Mouse (Mus musculus) Muller cell, postnatal 12 days (primary cell): ENCODE measurements around the gene Gsta2.
"Not testable (repeated sequence)": the region's sequence is repeated elsewhere in the genome, so short reads cannot be mapped to it uniquely, and the experiment has no call there.

Experiments
- DNase-seq: peaks from one replicate; pipeline ENCODE4 v3.0.0-alpha.2; 2015; ENCODE audit errors: inconsistent ontology term

Gene Gsta2

DNA sequence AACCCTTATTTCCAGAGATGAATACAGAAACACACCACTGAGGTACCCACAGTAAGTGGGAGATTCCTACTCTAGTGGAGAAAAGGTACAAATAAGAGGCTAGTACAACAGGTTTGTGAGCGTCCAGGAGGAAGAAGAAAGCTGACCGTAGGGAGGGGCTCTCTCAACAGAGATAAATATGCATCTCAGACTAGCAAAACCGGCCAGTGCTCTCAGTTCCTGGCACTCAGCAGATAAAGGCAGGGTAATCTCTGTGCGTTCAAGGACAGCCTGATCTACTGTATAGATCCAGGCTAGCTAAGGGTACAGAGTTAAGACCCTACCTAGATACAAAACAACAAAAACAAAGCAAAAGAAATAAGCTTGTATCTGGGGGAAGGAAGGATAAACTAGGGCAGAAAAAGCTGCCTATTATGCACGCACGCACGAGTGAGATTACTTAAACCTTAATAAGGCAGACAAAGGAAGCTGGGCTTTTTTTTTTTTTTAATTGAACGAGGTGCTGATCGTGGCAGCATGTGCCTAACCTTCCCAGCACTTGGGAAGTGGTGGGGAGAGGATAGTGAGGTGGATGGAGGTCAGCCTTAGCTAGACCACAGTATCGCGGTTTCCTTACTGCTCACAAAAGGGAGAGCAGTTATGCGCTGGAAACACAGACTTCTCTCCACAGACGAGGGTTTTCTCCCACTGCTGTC lies 10.4 kb upstream of the Gsta2 start:
- no peak for DNase-seq

DNA sequence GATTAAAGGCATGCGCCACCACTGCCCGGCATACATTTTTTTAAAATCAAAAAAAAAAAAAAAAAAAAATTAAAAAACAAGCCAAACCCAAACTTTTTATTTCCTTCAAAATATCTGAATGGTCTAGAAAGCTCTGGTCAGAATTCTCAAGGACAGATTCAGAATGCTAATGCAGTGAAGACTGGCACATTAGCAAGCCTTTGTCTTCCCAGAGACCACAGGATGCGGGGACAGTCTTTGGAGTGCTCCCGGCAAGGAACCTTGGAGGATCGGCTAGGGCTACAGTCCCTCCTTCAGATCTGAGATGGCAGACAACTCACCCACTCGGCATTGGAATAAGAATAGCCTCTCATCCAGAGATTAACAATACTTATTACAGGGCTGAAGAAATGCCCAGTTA lies 9.1 kb upstream of the Gsta2 start:
- DNase-seq: no peak

DNA sequence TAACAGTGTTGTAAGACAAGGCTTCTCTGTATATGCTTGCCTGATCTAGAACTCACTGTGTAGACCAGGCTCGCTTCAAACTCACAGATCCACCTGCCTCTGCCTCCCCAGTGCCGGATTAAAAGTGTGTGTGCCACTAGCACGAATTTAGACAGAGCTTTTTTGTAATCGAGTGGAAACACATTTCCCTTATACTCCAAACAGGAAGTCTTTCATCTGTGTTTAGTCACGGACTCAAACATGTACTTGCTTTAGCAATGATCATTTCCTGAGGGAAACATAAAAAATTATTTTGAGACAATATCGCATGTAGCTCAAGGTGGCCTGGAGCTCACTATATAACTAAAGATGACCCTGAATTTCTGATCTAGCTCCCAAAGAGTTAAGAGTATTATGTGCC lies 7.8 kb upstream of the Gsta2 start:
- no peak for DNase-seq

DNA sequence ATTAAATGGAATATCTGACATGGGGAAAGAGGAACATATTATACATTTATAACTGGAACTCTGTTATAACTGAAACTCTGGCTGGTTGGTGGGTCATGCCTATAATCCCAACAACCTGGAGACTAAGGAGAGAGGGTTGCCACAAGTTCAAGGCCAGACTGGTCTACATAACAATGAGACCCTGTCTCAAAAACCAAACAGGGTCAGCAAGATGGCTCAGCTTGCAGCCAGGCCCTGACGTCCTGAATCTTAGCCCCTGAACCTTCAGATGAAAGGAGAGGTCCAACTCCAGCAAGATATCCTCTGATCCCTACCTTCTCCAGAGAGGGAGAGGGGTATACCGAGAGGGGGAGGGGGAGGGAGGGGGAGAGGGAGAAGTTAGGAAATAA lies 4.9 kb upstream of the Gsta2 start:
- no peak for DNase-seq

DNA sequence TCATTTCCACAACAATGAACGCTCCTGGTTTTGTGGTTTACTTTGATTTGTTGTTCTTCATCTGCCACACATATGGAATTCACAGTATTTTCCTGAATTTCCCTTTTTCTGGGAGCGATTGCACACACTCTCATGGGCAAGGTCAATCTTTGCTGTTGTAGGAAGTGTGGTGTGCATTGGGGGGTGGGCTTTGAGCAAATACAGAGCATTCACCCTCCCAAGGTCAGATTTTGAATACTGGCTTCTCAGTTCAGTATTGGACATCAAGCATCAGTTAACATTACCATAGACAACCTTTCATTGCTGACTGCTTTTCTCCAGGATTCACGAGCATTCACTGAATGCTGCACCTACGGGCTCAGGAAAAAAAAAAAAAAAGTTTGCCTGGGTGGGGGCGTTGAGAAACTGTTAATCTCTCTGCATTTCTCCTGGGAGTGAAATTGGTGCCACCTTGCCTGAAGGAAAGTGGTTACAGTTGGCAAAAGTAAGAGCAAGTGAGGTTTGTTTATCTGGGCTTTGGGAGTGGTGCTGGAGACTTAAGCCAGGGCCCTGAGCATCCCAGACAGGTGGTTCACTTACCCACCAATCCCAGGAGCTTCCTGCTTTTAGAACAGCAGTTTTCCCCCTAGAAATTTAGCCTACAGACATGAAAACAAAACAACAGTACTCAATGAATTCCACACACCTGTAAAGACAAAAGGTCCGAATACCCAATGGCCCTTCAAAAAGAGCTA lies 4.3 kb upstream of the Gsta2 start:
- DNase-seq: no peak

DNA sequence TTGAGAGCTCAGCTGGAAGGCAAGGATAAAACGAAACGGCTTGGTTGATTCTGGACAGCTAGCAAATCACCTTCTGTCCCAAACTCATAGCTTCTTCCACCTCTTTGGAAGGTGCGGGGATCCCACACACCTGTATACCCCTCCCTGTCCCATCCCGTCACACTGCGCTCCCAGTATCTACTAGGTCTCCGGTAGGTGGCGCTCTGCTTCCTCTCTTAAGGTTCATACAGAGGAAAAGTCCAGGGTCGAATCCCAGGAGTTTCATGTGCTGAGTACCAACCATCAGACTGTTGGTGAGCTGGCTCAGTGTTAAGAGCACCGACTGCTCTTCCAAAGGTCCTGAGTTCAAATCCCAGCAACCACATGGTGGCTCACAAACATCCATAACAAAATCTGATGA lies 2.5 kb upstream of the Gsta2 start:
- DNase-seq: peak; percentile 41

DNA sequence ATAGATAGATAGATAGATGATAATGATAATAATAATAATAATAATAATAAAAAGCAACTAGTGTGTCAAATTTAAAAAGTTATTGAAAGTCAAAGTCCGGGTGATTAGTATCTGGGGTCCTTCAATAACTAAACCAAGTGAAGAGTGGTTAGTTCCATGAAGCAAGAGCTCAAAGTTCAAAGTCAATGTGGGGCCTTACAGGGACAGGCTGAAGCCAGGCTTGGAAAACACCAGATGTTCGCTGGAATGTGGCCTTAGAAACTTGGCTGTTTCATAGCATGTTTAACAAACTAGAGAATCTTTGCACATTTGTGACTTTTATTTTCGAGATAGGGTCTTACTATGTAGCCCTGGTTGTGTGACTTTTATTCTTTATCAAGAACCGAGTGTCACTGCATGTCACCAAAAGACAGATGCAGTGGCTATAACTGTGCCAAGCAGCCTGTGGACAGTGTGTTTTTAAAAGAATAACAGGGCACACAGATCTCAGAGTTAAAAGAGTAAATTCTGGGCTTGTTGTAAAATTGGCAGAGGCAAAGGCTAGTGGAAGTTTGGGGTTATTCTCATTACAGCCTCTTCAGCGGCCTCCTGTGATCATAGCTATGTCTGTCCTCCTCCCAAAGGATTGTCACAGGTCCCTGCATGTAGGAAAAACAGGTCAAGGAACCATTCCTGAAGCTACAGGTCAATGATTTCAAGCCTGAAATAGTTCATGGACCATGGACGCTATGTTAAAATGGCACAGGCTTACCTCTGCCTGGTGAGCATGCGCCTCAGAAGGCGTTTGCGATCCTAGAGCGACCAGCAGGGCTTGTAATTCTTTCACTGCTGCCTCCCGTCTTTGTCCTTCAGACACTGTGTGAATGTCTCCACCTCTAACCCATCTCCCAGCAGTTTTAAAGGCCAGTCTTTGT lies 666 bp downstream of the Gsta2 start:
- no peak for DNase-seq

DNA sequence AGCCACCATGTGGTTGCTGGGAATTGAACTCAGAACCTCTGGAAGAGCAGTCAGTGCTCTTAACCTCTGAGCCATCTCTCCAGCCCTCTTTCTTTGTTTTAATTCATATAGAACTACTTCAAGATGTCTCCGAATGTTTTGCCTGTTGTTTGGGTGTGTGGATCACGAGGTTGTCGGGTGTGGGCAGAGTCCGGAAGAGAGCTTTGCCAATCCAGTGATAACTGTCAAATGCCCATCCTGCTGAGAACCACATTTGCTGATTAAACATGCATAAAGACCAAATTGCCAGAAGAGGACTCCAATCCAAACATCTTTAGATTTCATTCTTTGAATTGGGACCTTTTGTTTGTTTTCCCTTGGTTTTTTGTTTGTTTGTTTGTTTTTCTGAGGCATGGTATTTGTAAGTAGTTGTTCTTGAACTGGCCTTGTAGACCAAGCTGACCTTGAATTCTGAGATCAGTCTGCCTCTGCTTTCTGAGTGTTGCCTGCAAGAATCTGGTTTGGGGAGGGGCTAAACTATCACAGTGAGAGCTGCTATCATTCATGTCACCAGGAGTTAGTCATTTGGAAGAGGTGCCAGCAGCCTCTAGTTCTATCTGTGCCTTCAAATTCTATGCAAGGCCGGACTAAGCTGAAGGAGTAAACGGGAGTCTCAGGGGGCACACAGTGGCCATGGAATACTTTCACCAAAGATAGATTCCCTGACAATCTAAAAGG lies 3.9 kb downstream of the Gsta2 start:
- DNase-seq: no peak

DNA sequence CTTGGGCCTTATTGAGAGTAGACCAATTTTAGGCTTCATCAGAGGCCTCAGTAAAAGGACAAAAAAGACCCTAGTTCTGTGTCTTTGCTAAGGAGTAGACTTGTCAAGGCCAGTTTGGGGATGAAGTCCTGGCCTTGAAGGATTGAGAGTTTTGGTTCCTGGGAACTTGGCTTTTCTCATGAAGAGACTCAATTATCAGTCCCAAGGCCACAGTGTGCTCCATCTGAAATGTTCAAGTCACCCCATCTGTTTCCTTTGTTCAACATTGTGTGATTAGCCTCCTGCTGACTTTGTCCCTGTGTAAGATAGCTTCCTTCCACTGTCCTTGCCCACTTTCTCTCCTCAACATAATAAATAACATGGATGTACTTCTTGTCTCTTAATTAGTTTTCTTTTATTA lies 5.6 kb downstream of the Gsta2 start:
- DNase-seq: not testable (repeated sequence)

DNA sequence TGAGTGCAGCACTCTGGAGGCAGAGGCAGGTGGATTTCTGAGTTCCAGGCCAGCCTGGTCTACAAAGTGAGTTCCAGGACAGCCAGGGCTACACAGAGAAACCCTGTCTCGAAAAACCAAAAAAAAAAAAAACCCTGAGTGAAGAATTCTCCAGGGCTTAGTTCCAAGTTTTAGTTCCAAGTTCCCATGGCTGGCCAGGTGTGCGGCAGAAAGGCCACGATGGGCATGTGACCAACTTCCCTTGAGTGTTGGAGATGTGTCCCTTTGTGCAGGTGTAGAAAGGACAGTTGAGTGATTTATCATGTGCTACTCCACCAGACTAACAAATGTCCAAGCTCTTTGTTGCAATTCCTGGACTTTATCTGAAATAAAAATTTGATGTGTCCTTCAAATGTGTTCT lies 6.4 kb downstream of the Gsta2 start:
- not testable (repeated sequence) for DNase-seq

DNA sequence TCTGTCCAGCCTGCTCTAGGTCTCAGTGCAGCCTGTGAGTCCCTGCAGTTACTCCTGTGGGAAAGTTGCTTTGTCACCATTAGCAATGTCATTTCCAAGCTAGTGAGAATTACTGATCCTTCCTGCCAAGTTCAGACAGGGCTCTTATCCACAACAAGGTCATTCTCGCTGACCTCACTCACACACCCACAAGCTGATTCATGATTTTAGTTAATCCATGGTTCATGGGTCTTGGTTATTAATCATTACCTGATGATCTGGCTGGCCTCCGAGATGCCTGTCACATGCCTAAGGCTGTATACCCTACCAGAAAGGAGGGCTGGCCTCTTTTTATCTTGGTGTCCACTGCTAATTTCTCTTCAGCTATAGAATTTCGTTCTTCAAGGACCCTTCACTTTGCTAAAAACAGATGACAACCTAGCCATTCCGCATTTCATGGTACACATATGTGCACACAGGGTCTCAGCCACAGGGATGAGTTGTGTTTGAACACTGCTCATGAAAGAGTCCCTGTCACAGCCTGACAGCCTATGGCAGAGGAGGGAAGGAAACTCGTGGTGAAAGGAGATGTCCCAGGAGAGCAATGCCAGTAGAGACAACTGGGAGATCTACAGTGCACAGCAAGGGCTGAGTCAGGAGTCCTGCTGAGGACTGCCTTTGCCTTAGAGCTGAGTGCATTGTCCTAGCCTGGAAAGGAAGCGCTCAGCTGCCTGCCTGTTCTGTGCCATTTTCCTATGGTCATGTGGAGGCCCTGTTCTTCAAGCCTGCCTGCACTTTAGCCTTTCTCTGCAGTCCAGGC lies 7.2 kb downstream of the Gsta2 start:
- DNase-seq: peak; percentile 31

DNA sequence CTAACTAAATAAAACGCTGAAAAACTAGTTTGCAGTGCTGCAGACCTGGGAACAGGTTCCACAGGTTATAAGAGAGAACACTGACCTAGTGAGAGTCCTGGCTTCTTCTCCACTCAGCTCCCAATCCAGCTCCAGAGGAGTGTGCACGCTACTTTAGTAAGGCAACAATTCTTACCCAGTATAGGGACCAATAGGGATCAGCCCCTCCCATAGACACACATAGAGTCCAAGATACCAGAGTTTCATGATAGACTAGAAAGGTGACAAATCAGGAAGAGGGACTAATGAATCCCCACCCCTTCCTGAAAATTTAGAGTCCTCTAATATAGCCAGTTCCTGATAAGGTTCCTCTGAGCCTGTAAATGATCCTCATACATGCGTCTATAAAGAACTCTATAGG lies 8.6 kb downstream of the Gsta2 start:
- DNase-seq: no peak

DNA sequence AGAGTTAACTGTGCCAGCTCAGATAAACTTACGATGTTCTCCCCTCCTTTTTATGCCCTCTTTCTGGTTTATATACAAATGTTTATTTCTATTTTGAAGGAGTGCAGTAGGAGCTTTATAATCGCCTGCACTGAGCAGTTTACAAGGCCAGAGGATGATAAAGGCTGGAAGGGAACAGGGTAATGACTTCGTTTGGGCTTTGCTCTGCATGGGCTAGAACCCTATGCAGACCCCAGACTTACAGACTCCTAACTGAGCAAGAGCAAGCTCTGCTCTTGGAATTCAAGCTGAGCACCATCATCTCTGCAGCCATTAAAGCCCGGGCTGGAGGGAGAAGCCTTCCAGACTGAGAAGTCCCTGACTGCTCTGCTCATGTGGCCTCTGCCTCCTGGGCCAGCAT lies 10.4 kb downstream of the Gsta2 start:
- not testable (repeated sequence) for DNase-seq

DNA sequence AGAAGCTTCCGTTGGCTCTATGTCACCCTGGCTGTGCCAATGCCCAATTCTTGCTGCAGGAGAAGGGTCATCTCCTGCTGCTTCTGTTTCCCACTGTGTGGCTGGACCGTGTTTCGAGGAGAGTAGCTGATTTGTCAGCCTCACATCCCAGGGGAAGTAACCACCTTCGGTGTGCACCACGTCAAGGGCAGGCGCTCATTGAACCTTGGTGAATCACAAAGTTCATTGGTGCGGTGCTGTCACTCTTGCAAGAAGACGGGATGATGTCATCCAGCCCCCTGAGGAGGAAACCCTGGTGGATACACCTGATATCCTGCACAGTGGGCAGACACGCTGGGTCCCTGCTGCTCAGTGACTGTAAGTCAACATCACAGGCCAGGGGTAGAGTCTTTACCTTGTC lies 12.5 kb downstream of the Gsta2 start:
- DNase-seq: not testable (repeated sequence)

DNA sequence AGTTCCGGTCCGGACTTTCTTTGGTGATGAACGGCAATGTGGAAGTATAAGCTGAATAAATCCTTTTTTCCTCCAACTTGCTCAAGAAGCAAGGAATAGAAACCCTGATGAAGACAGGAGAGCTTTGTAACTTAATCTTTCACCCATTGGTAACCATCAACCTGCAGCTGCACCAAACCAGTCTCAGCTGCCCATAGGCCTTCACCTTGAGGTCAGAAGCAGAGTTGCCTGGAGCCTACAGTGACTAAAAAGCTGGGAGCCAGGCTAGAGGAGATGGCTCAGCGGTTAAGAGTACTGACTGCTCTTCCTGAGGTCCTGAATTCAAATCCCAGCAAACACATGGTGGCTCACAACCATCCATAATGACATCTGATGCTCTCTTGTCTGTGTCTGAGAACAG lies 13.1 kb downstream of the Gsta2 start:
- DNase-seq: not testable (repeated sequence)

DNA sequence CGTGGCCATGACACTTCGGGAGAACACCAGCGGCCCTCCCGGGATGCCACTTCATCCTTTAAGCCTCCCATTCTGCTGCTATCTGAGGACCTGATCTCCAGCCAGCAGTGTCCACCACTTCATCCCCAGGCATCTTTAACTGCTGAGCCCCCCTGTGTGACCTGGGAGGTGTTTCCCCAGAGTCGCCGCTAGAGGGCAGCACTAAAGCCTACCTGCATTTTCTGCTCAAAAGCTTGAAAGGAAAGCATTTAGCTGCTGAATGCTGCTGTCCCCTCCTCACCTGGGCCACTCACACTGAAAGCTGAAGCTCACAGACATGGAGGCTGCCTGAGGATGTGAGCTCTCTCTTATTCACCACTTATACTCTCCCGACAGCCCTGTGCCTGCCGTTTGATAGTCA lies 15.3 kb downstream of the Gsta2 start:
- DNase-seq: peak; percentile 10

DNA sequence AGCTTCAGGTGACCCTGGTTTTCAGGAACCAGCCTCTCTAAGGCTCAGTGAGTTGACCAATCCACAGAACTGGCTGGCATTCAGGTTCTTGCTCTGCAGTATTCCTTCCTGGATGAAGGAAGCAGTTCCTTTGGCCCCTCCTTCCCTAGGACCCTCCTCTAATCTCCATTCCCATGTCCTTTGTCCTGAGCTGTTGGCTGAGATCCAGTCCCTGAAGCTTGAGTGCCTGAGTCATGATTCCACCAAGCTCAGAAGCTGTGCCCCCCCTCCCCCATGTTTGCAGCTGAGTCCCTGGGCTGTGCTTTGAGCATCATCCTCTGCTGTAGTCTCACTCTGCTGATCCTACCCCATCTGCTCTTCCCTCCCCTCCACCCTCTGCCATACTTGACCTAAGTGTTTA lies 18.5 kb downstream of the Gsta2 start:
- DNase-seq: peak; percentile 61

DNA sequence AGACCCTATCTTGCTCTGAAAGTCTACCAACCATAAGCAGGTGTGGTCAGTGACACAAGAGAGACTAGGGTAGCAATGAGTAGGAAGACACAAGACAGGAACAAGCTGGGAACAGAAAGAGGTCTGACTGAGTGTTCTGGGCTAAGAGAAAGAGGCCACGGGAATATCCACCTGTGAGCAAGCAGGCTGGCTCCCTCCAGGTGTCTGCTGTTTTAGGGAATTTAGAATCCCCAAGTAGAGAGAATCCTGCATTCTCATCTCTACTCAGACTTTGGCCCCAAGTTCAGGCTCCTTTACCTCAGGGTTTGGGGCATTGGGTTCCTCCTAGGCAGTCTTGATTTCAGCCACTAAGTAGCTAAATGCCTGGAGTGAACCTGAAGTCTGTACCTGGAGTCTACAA lies 28.3 kb downstream of the Gsta2 start, which contains the start of gene Omt2b:
TSS of gene Omt2b (plus strand) at position 301 of the 400 bp plus-strand sequence.
- DNase-seq: not testable (repeated sequence)

DNA sequence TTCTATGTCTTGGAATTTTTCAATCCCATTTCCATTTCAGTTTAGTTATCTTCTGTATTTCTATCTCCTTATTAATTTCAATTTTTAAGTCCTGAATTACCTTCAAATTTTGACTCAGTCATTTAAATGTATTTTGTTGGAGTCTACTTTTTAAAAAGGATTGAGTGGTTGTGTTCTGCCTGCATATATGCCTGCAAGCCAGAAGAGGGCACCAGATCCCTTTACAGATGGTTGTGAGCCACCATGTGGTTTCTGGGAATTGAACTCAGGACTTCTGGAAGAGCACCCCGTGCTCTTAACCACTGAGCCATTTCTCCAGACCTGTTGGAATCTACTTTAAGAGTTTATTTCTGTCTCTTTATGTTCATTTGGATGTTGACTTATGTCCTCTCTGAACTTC lies 36.1 kb downstream of the Gsta2 start:
- peak; percentile 14 for DNase-seq

DNA sequence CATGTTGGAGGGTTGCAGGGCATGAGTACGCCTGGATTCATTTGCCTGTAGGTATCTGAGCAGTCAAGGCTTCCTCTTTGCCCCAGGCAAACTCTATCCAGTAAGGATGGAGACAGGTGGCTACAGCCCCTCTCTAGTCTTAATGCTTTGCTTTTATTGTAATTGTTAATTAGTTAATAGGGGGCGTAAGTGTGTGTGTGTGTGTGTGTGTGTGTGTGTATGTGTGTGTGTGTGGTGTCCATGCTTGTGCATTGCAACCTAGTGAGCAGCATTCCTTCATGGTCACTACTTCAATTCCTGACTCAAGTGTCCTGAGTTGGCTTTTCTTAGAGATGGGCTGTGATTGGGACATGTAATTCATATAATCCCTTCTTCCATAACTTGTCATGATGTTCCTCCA lies 40.9 kb downstream of the Gsta2 start, which contains the start of gene Omt2a:
TSS of gene Omt2a (minus strand) at position 101 of the 400 bp plus-strand sequence.
- no peak for DNase-seq

DNA sequence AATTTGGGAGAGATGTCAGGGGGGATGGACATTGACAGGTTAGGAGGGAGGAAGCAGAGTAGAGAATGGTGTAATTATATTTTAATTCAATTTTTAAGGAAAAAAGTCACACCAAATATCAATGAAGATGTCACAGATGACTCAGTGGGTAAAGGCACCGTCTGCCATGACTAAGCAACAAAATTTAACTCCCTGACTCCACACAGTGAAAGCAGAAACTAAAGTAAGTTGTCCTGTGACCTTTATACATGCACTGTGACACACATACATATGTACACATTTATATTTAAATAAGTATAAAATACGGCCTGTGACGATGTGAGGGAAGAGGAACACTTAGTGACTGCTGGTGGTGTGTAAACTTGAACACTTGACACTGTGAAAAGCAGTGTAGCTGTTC lies 47.5 kb downstream of the Gsta2 start:
- not testable (repeated sequence) for DNase-seq
